Mouse (Mus musculus): Measurements from ENCODE around the gene Kcnk10. TPM values are rescaled to one million over a fixed set of nuclear protein-coding genes. Genes with fewer than 3 reads are reported as not detected.
A peak's percentile ranks its signal among the peaks of the same experiment; 100 is the strongest.

Kcnk10 gene
- total RNA-seq, 1 experiment, result 0.09 TPM

- Histone ChIP-seq H3K4me3 (ENCODE audit: insufficient read depth in 1 of 2, low read depth in 1 of 2, low read length in 2 of 2, poor library complexity in 1 of 2, severe bottlenecking in 1 of 2) (no peak overlapping the region), H3K36me3 (ENCODE audit: control insufficient read depth, insufficient read depth, low read length, poor library complexity, severe bottlenecking) (no peaks in the 10 kb centered on the region), H3K4me1 (ENCODE audit: control insufficient read depth in 2 of 2, insufficient read depth in 2 of 2, low read length in 2 of 2, poor library complexity in 1 of 2) (no peaks in the 10 kb centered on the region), H3K9me3 (ENCODE audit: control insufficient read depth, insufficient read depth, low read depth, low read length) (0 out of 2 replicates have a peak, but pooled peaks cover 2% of the 10 kb centered on the region), H3K27ac (ENCODE audit: insufficient read depth, low read depth, low read length, poor library complexity, severe bottlenecking) (no peak overlapping the region), H3K9ac (ENCODE audit: insufficient read depth, low read depth, low read length, poor library complexity, severe bottlenecking) (no peak overlapping the region)
- TF ChIP-seq ZC3H11A (IDR thresholded peaks at IDR 0.05; ENCODE audit: borderline replicate concordance, low read depth, low read length), result no peak
- no peak for TF ChIP-seq HCFC1 (IDR thresholded peaks at IDR 0.05; ENCODE audit: borderline replicate concordance, insufficient read depth, low read length)
- TF ChIP-seq CHD2 (IDR thresholded peaks at IDR 0.05; ENCODE audit: low read depth, low read length), result no peak
- no peak for TF ChIP-seq MAFK (IDR thresholded peaks at IDR 0.05; ENCODE audit: insufficient read depth, low read depth, low read length)
- TF ChIP-seq ZNF384 (IDR thresholded peaks at IDR 0.05; ENCODE audit: low read depth, low read length), result no peak
- no peak for DNase-seq (ENCODE audit: low read depth, low spot score)
- in situ Hi-C loops (cut with MboI; ENCODE audit: low sequenced_read_pairs in 2 of 2, unreplicated experiment in 2 of 2), result no loop called here
Observed at GRCm38 (mm10) chr12:98528635-98529034, 49.5 kb downstream of the Kcnk10 start.

DNA sequence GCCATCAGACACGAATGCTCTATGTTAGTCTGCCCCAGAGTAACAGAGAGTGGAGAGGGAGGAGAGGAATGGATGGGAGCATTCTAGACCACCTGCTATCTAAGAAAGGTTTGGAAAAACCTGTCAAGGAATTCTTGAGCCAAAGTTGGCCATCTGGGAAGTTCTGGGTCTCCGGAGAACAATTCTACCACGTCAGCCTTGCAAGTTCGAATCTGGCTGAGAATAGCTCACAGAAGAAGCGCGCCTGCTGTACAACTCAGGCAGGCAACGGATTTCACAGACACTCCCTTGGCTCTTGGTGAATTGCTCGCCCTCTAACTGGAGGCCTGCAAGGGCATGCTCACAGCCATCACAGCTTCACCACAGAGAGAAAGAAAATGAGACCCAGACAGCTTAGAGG lies 52.7 kb downstream of the Kcnk10 start:
- no peak overlapping the region for H3K9ac ChIP-seq (ENCODE audit: insufficient read depth, low read depth, low read length, poor library complexity, severe bottlenecking)
- H3K4me3 ChIP-seq (ENCODE audit: insufficient read depth in 1 of 2, low read depth in 1 of 2, low read length in 2 of 2, poor library complexity in 1 of 2, severe bottlenecking in 1 of 2), result no peak overlapping the region
- no peak for TF ChIP-seq MAFK (IDR thresholded peaks at IDR 0.05; ENCODE audit: insufficient read depth, low read depth, low read length)
- no peak for TF ChIP-seq ZNF384 (IDR thresholded peaks at IDR 0.05; ENCODE audit: low read depth, low read length)
- no peak for TF ChIP-seq HCFC1 (IDR thresholded peaks at IDR 0.05; ENCODE audit: borderline replicate concordance, insufficient read depth, low read length)
- TF ChIP-seq CHD2 (IDR thresholded peaks at IDR 0.05; ENCODE audit: low read depth, low read length), result no peak
- no peak for TF ChIP-seq ZC3H11A (IDR thresholded peaks at IDR 0.05; ENCODE audit: borderline replicate concordance, low read depth, low read length)
- no peak for DNase-seq (ENCODE audit: low read depth, low spot score)
- in situ Hi-C loops (cut with MboI; ENCODE audit: low sequenced_read_pairs in 2 of 2, unreplicated experiment in 2 of 2), result no loop called here
- no peaks in the 10 kb centered on the region for H3K36me3 ChIP-seq (ENCODE audit: control insufficient read depth, insufficient read depth, low read length, poor library complexity, severe bottlenecking)
- H3K9me3 ChIP-seq (ENCODE audit: control insufficient read depth, insufficient read depth, low read depth, low read length), result 0 out of 2 replicates have a peak, but pooled peaks cover 2% of the 10 kb centered on the region
- H3K27ac ChIP-seq (ENCODE audit: insufficient read depth, low read depth, low read length, poor library complexity, severe bottlenecking), result no peak overlapping the region
- H3K4me1 ChIP-seq (ENCODE audit: control insufficient read depth in 2 of 2, insufficient read depth in 2 of 2, low read length in 2 of 2, poor library complexity in 1 of 2), result no peaks in the 10 kb centered on the region

DNA sequence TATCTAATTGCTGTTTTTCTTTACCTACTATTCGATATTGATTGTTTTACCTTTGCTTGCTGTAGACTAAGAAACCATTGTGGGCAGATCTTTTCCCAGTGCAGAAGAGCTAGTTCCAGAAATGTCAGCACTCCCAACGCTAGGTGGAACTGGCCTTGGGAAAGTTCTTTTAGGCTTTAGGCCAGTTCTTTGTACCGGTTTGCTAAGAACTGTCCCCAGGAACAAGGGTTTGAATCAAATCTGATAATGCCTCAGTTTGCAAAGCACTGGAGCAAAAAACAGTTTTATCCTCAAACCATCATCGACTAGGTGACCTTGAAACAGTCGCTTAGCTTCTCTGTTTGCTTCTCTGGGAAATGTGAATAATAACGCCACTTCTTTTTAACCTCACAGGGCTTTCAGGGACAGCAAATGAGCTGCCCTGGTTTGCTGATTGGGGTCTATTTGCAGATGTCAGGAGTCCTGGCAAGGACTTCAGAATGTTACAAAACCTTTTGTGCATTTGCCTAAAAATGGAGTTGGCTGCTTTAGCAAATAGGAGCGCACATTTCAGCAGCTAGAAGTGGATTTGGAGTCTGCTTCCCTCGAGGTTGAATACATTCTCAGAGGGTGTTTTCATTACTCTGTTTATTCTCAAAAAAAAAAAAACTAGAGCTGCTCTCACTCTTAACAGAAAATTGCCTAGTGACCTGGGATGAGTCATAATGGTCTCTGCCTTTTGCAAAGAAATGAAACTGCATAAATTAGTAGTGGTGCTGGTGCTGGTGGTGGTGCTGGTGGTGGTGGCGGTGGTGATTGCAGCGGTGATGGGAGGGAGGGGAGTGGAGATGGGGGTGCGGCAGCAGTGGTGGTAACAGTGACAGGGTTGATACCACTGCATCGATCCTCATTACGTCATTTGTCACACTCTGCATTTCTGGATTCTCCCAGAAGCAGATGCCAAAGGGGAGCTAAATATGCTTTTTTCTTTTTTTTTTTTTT lies 53.5 kb downstream of the Kcnk10 start:
- Histone ChIP-seq H3K27ac (ENCODE audit: insufficient read depth, low read depth, low read length, poor library complexity, severe bottlenecking) (no peak overlapping the region), H3K4me1 (ENCODE audit: control insufficient read depth in 2 of 2, insufficient read depth in 2 of 2, low read length in 2 of 2, poor library complexity in 1 of 2) (no peaks in the 10 kb centered on the region), H3K9me3 (ENCODE audit: control insufficient read depth, insufficient read depth, low read depth, low read length) (0 out of 2 replicates have a peak, but pooled peaks cover under 1% of the 10 kb centered on the region), H3K9ac (ENCODE audit: insufficient read depth, low read depth, low read length, poor library complexity, severe bottlenecking) (no peak overlapping the region), H3K4me3 (ENCODE audit: insufficient read depth in 1 of 2, low read depth in 1 of 2, low read length in 2 of 2, poor library complexity in 1 of 2, severe bottlenecking in 1 of 2) (no peak overlapping the region), H3K36me3 (ENCODE audit: control insufficient read depth, insufficient read depth, low read length, poor library complexity, severe bottlenecking) (no peaks in the 10 kb centered on the region)
- in situ Hi-C loops (cut with MboI; ENCODE audit: low sequenced_read_pairs in 2 of 2, unreplicated experiment in 2 of 2), result no loop called here
- TF ChIP-seq ZNF384 (IDR thresholded peaks at IDR 0.05; ENCODE audit: low read depth, low read length) (0 out of 2 replicates have a peak, but pooled peaks have one; percentile 11), MAFK (IDR thresholded peaks at IDR 0.05; ENCODE audit: insufficient read depth, low read depth, low read length) (no peak), CHD2 (IDR thresholded peaks at IDR 0.05; ENCODE audit: low read depth, low read length) (no peak), HCFC1 (IDR thresholded peaks at IDR 0.05; ENCODE audit: borderline replicate concordance, insufficient read depth, low read length) (no peak), ZC3H11A (IDR thresholded peaks at IDR 0.05; ENCODE audit: borderline replicate concordance, low read depth, low read length) (no peak)
- no peak for DNase-seq (ENCODE audit: low read depth, low spot score)

DNA sequence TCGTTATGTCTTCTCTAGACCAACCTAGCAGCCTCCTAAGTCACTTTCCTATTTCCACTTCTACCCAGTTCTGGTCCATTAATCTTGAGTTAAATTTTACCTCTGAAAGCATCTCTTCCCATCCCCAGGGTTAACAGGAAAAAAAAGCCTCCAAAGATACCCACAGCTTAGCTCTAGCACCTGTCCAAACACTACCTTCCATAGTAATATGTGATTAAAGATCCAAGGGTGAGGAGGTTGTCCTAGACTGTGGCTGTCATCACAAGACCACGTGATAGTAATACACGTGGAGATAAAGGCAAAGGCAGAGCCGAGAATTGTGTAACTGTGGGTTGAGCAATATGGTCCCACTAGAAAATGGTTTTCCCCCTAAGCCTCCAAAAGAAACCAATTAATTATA lies 56.8 kb downstream of the Kcnk10 start:
- TF ChIP-seq ZC3H11A (IDR thresholded peaks at IDR 0.05; ENCODE audit: borderline replicate concordance, low read depth, low read length), result no peak
- TF ChIP-seq CHD2 (IDR thresholded peaks at IDR 0.05; ENCODE audit: low read depth, low read length), result no peak
- no peak for TF ChIP-seq HCFC1 (IDR thresholded peaks at IDR 0.05; ENCODE audit: borderline replicate concordance, insufficient read depth, low read length)
- TF ChIP-seq MAFK (IDR thresholded peaks at IDR 0.05; ENCODE audit: insufficient read depth, low read depth, low read length), result no peak
- no peak for TF ChIP-seq ZNF384 (IDR thresholded peaks at IDR 0.05; ENCODE audit: low read depth, low read length)
- no peaks in the 10 kb centered on the region for H3K9me3 ChIP-seq (ENCODE audit: control insufficient read depth, insufficient read depth, low read depth, low read length)
- in situ Hi-C loops (cut with MboI; ENCODE audit: low sequenced_read_pairs in 2 of 2, unreplicated experiment in 2 of 2), result no loop called here
- no peaks in the 10 kb centered on the region for H3K36me3 ChIP-seq (ENCODE audit: control insufficient read depth, insufficient read depth, low read length, poor library complexity, severe bottlenecking)
- DNase-seq (ENCODE audit: low read depth, low spot score), result no peak
- H3K4me1 ChIP-seq (ENCODE audit: control insufficient read depth in 2 of 2, insufficient read depth in 2 of 2, low read length in 2 of 2, poor library complexity in 1 of 2), result no peaks in the 10 kb centered on the region
- no peak overlapping the region for H3K27ac ChIP-seq (ENCODE audit: insufficient read depth, low read depth, low read length, poor library complexity, severe bottlenecking)
- H3K9ac ChIP-seq (ENCODE audit: insufficient read depth, low read depth, low read length, poor library complexity, severe bottlenecking), result no peak overlapping the region
- no peak overlapping the region for H3K4me3 ChIP-seq (ENCODE audit: insufficient read depth in 1 of 2, low read depth in 1 of 2, low read length in 2 of 2, poor library complexity in 1 of 2, severe bottlenecking in 1 of 2)
